Mouse (Mus musculus): ENCODE results near the gene Cdk11b. TPM values are rescaled to one million over a fixed set of nuclear protein-coding genes. Genes with fewer than 3 reads are reported as not detected.

Cdk11b gene
- polyA plus RNA-seq, 1 experiment from 2014 or later = 60.3 TPM

- H3K4me2 ChIP-seq (replicated peaks; ENCODE audit: low read depth) = peak overlapping the region; percentile 89
- H3K27ac ChIP-seq (ENCODE audit: low read depth, low read length) = peak overlapping the region; percentile 74
- H3K9me3 ChIP-seq (ENCODE audit: control insufficient read depth) = no peaks in the 10 kb centered on the region
- 2% methylated on average over 52 of the region's 52 CpGs for WGBS
- peak; percentile 48 for TF ChIP-seq CTCF (IDR thresholded peaks at IDR 0.05; ENCODE audit: low read depth)
- peaks cover 50% of the 10 kb centered on the region for H3K36me3 ChIP-seq (ENCODE audit: control insufficient read depth, insufficient read depth)
- peak overlapping the region; percentile 43 for H3K4me3 ChIP-seq (ENCODE audit: low read depth, low read length)
- peak overlapping the region; percentile 60 for H3K9ac ChIP-seq (ENCODE audit: low read depth, low read length)
- peak; percentile 65 for ATAC-seq
- peaks cover 17% of the 10 kb centered on the region for H3K4me1 ChIP-seq (replicated peaks; ENCODE audit: control insufficient read depth, insufficient read depth, low read length)
- 0 out of 2 replicates have a peak, but pooled peaks cover 10% of the 10 kb centered on the region for H3K27me3 ChIP-seq (replicated peaks; ENCODE audit: control insufficient read depth, insufficient read depth, low read length)
These were observed 30.0 kb downstream of the Cdk11b start for GRCm38 (mm10) chr4:155654456-155655298.

GRCm38 (mm10) chr4:155656214-155656751 is 31.6 kb downstream of the Cdk11b start:
- Histone ChIP-seq H3K4me2 (replicated peaks; ENCODE audit: low read depth) (no peak overlapping the region), H3K9me3 (ENCODE audit: control insufficient read depth) (no peaks in the 10 kb centered on the region), H3K27ac (ENCODE audit: low read depth, low read length) (no peak overlapping the region), H3K9ac (ENCODE audit: low read depth, low read length) (no peak overlapping the region), H3K4me3 (ENCODE audit: low read depth, low read length) (no peak overlapping the region), H3K36me3 (ENCODE audit: control insufficient read depth, insufficient read depth) (peaks cover 41% of the 10 kb centered on the region; the same call in 1 of the 2 replicates), H3K27me3 (replicated peaks; ENCODE audit: control insufficient read depth, insufficient read depth, low read length) (0 out of 2 replicates have a peak, but pooled peaks cover 10% of the 10 kb centered on the region), H3K4me1 (replicated peaks; ENCODE audit: control insufficient read depth, insufficient read depth, low read length) (peaks cover 17% of the 10 kb centered on the region)
- TF ChIP-seq CTCF (IDR thresholded peaks at IDR 0.05; ENCODE audit: low read depth) = no peak
- no peak for ATAC-seq
- 92% methylated on average over 13 of the region's 13 CpGs for WGBS

- Histone ChIP-seq H3K27me3 (replicated peaks; ENCODE audit: control insufficient read depth, insufficient read depth, low read length) (no peaks in the 10 kb centered on the region), H3K4me3 (ENCODE audit: low read depth, low read length) (no peak overlapping the region), H3K4me1 (replicated peaks; ENCODE audit: control insufficient read depth, insufficient read depth, low read length) (peaks cover 6% of the 10 kb centered on the region), H3K27ac (ENCODE audit: low read depth, low read length) (no peak overlapping the region), H3K9me3 (ENCODE audit: control insufficient read depth) (no peaks in the 10 kb centered on the region), H3K9ac (ENCODE audit: low read depth, low read length) (no peak overlapping the region), H3K36me3 (ENCODE audit: control insufficient read depth, insufficient read depth) (peaks cover 51% of the 10 kb centered on the region; the same call in 1 of the 2 replicates), H3K4me2 (replicated peaks; ENCODE audit: low read depth) (no peak overlapping the region)
- ATAC-seq = no peak
- WGBS = 87% methylated on average over 10 of the region's 10 CpGs
- TF ChIP-seq CTCF (IDR thresholded peaks at IDR 0.05; ENCODE audit: low read depth) = no peak
These were observed 34.3 kb downstream of the Cdk11b start for GRCm38 (mm10) chr4:155658961-155659360.

- no peak for TF ChIP-seq CTCF (IDR thresholded peaks at IDR 0.05; ENCODE audit: low read depth)
- Histone ChIP-seq H3K36me3 (ENCODE audit: control insufficient read depth, insufficient read depth) (peaks cover 58% of the 10 kb centered on the region; the same call in 1 of the 2 replicates), H3K4me1 (replicated peaks; ENCODE audit: control insufficient read depth, insufficient read depth, low read length) (no peaks in the 10 kb centered on the region), H3K27ac (ENCODE audit: low read depth, low read length) (no peak overlapping the region), H3K9ac (ENCODE audit: low read depth, low read length) (no peak overlapping the region), H3K27me3 (replicated peaks; ENCODE audit: control insufficient read depth, insufficient read depth, low read length) (no peaks in the 10 kb centered on the region), H3K4me2 (replicated peaks; ENCODE audit: low read depth) (no peak overlapping the region), H3K9me3 (ENCODE audit: control insufficient read depth) (no peaks in the 10 kb centered on the region), H3K4me3 (ENCODE audit: low read depth, low read length) (no peak overlapping the region)
- 51% methylated on average over 12 of the region's 12 CpGs for WGBS
- peak; percentile 65 for ATAC-seq
These were observed 36.0 kb downstream of the Cdk11b start for GRCm38 (mm10) chr4:155660641-155661040.

DNA sequence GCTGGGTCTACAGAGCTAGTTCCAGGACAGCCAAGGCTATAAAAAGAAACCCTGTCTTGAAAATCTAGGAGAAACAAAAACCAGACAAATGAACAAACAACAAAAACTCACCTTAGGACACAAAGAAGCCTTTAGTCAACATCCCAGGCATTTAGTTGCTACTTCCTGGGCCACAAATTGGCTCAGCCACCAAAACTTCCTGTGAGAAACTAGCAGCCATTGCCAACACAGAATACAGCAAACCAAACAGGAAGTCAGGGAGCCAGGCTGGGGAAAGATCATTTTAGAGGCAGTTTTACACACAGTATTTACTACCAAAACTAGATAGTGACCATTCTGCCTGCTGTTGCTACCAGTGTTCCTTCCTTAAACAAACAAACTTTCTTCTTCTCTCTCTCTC is 42.2 kb downstream of the Cdk11b start:
- Histone ChIP-seq H3K4me2 (replicated peaks; ENCODE audit: low read depth) (no peak overlapping the region), H3K27ac (ENCODE audit: low read depth, low read length) (no peak overlapping the region), H3K9me3 (ENCODE audit: control insufficient read depth) (no peaks in the 10 kb centered on the region), H3K36me3 (ENCODE audit: control insufficient read depth, insufficient read depth) (peaks cover 19% of the 10 kb centered on the region; the same call in 1 of the 2 replicates), H3K9ac (ENCODE audit: low read depth, low read length) (no peak overlapping the region), H3K4me3 (ENCODE audit: low read depth, low read length) (no peak overlapping the region), H3K4me1 (replicated peaks; ENCODE audit: control insufficient read depth, insufficient read depth, low read length) (0 out of 2 replicates have a peak, but pooled peaks cover 5% of the 10 kb centered on the region), H3K27me3 (replicated peaks; ENCODE audit: control insufficient read depth, insufficient read depth, low read length) (no peaks in the 10 kb centered on the region)
- no peak for TF ChIP-seq CTCF (IDR thresholded peaks at IDR 0.05; ENCODE audit: low read depth)
- no peak for ATAC-seq

All from intestine, postnatal 0 days (tissue).